Mouse (Mus musculus): ENCODE results near the gene Nhej1.

- TF ChIP-seq POLR2A (IDR thresholded peaks at IDR 0.05; ENCODE audit: low read depth, low read length) (no peak), CTCF (IDR thresholded peaks at IDR 0.05; ENCODE audit: extremely low read depth, insufficient read depth, insufficient read length, insufficient replicate concordance) (no peak)
These were observed 11.3 kb upstream of the Nhej1 start for GRCm38 (mm10) chr1:75136293-75136692.

Measured in spleen, adult 2 months (tissue).